Mouse (Mus musculus) embryonic facial prominence, embryonic 11.5 days (tissue): ENCODE results near the gene Retreg1. TPM values are rescaled to one million over a fixed set of nuclear protein-coding genes. Genes with fewer than 3 reads are reported as not detected.

Source experiments
- ATAC-seq: fragments of 200-750 bp; cut with Nextera tagmentation; replicated peaks from 2 replicates; pipeline ENCODE4 v1.8.0; 2017; ENCODE audit warnings: low read depth; ENCODE audit not compliant: insufficient number of reproducible peaks, low FRiP score, low TSS enrichment
- DNase-seq: peaks from one replicate; pipeline ENCODE4 v3.0.0-alpha.2; 2015; ENCODE audit warnings: low spot score
- H3K27ac ChIP-seq: fragments of 300-500 bp; sonication (generic); replicated peaks from 2 replicates; pipeline ENCODE4 v1.5.1; 2014; ENCODE audit warnings: mild to moderate bottlenecking, low read depth, low read length, control low read depth
- H3K27me3 ChIP-seq: fragments of 300-500 bp; sonication (generic); 2 replicates; pipeline ENCODE4 v1.6.1; 2014; ENCODE audit warnings: mild to moderate bottlenecking, low read length, moderate library complexity, mixed read lengths; ENCODE audit not compliant: control insufficient read depth, insufficient read depth
- H3K36me3 ChIP-seq: fragments of 300-500 bp; sonication (generic); replicated peaks from 2 replicates; pipeline ENCODE4 v1.6.1; 2014; ENCODE audit warnings: low read depth, mild to moderate bottlenecking, low read length, moderate library complexity, mixed read lengths; ENCODE audit not compliant: control insufficient read depth, insufficient read depth
- H3K4me1 ChIP-seq: fragments of 300-500 bp; sonication (generic); 2 replicates; pipeline ENCODE4 v1.6.1; 2014; ENCODE audit warnings: low read length, mixed read lengths; ENCODE audit not compliant: control insufficient read depth, insufficient read depth
- H3K4me2 ChIP-seq: fragments of 300-500 bp; sonication (generic); 2 replicates; pipeline ENCODE4 v1.6.1; 2014; ENCODE audit warnings: low read depth, mild to moderate bottlenecking, control low read depth, low read length, moderate library complexity
- H3K4me3 ChIP-seq: fragments of 300-500 bp; sonication (generic); 2 replicates; pipeline ENCODE4 v1.5.1; 2014; ENCODE audit warnings: low read depth, low read length, control low read depth
- H3K9ac ChIP-seq: fragments of 300-500 bp; sonication (generic); replicated peaks from 2 replicates; pipeline ENCODE4 v1.6.1; 2014; ENCODE audit warnings: mild to moderate bottlenecking, control low read depth, low read length
- H3K9me3 ChIP-seq: fragments of 300-500 bp; sonication (generic); replicated peaks from 2 replicates; pipeline ENCODE4 v1.6.1; 2016; ENCODE audit warnings: mild to moderate bottlenecking, low read length, inconsistent platforms, mixed read lengths; ENCODE audit not compliant: control insufficient read depth
- WGBS: fragments of 180-500 bp; shearing (Covaris S2); extraction: QIAGEN DNeasy Blood & Tissue Kit; methylation state at CpG from one replicate; pipeline ENCODE4 v1.1.7; 2014; 5-methylcytosine and 5-hydroxymethylcytosine counted together
- polyA plus RNA-seq: library from polyadenylated mRNA; unstranded; fragments of >200 nt; fragmentation: Nextera tagmentation; extraction: Ambion mirVana; gene quantifications from 2 replicates; pipeline ENCODE4 v1.2.1, GENCODE M21; 2014

The Retreg1 gene
- polyA plus RNA-seq, 1 experiment from 2014 or later = 5.1 TPM

- peaks cover 20% of the 10 kb centered on the region for H3K36me3 ChIP-seq
- no peaks in the 10 kb centered on the region for H3K9me3 ChIP-seq
- WGBS = 86% methylated on average over 15 of the region's 15 CpGs
These were observed 39.9 kb upstream of the Retreg1 start for GRCm38 (mm10) chr15:25803111-25803510.

GRCm38 (mm10) chr15:25805336-25806110 is 37.5 kb upstream of the Retreg1 start:
- Histone ChIP-seq H3K36me3 (peaks cover 16% of the 10 kb centered on the region; the same call in 1 of the 2 replicates), H3K27me3 (no peaks in the 10 kb centered on the region), H3K27ac (no peak overlapping the region), H3K4me1 (no peaks in the 10 kb centered on the region), H3K4me3 (no peak overlapping the region), H3K9me3 (no peaks in the 10 kb centered on the region), H3K9ac (no peak overlapping the region), H3K4me2 (no peak overlapping the region)
- ATAC-seq (no peak; the same call in 1 of the 2 replicates), DNase-seq (peak; percentile 72)
- WGBS = 89% methylated on average over 21 of the region's 21 CpGs

More at GRCm38 (mm10) chr15:25803111-25803510, 39.9 kb upstream of the Retreg1 start:
- Histone ChIP-seq H3K27ac (no peak overlapping the region), H3K27me3 (no peaks in the 10 kb centered on the region), H3K4me1 (no peaks in the 10 kb centered on the region), H3K4me3 (no peak overlapping the region), H3K9ac (no peak overlapping the region), H3K4me2 (no peak overlapping the region)
- ATAC-seq (no peak), DNase-seq (no peak)

GRCm38 (mm10) chr15:25806363-25806762 is 36.6 kb upstream of the Retreg1 start:
- no peak overlapping the region for H3K9ac ChIP-seq
- ATAC-seq = no peak
- 91% methylated on average over 17 of the region's 17 CpGs for WGBS
- no peak overlapping the region for H3K4me2 ChIP-seq
- no peak for DNase-seq
- no peaks in the 10 kb centered on the region for H3K9me3 ChIP-seq
- H3K4me3 ChIP-seq = no peak overlapping the region
- no peaks in the 10 kb centered on the region for H3K4me1 ChIP-seq
- H3K36me3 ChIP-seq = peaks cover 17% of the 10 kb centered on the region
- H3K27me3 ChIP-seq = no peaks in the 10 kb centered on the region
- no peak overlapping the region for H3K27ac ChIP-seq

- Histone ChIP-seq H3K4me1 (no peaks in the 10 kb centered on the region), H3K36me3 (peaks cover 21% of the 10 kb centered on the region), H3K4me3 (no peak overlapping the region), H3K4me2 (no peak overlapping the region), H3K9ac (no peak overlapping the region), H3K27ac (no peak overlapping the region), H3K9me3 (no peaks in the 10 kb centered on the region), H3K27me3 (no peaks in the 10 kb centered on the region)
- WGBS = 94% methylated on average over 9 of the region's 9 CpGs
- no peak for ATAC-seq
- no peak for DNase-seq
These were observed 36.1 kb upstream of the Retreg1 start for GRCm38 (mm10) chr15:25806878-25807277.

- Histone ChIP-seq H3K4me1 (no peaks in the 10 kb centered on the region), H3K4me3 (no peak overlapping the region), H3K9ac (no peak overlapping the region), H3K27ac (no peak overlapping the region), H3K27me3 (no peaks in the 10 kb centered on the region), H3K9me3 (no peaks in the 10 kb centered on the region), H3K36me3 (peaks cover 15% of the 10 kb centered on the region), H3K4me2 (no peak overlapping the region)
- WGBS = 92% methylated on average over 20 of the region's 20 CpGs
- no peak for DNase-seq
- no peak for ATAC-seq
These were observed 34.1 kb upstream of the Retreg1 start for GRCm38 (mm10) chr15:25808677-25809460.

- Histone ChIP-seq H3K36me3 (peaks cover 15% of the 10 kb centered on the region), H3K4me1 (no peaks in the 10 kb centered on the region), H3K9me3 (no peaks in the 10 kb centered on the region), H3K4me2 (no peak overlapping the region), H3K27me3 (no peaks in the 10 kb centered on the region), H3K27ac (no peak overlapping the region), H3K4me3 (no peak overlapping the region), H3K9ac (no peak overlapping the region)
- DNase-seq (no peak), ATAC-seq (no peak)
- WGBS = 94% methylated on average over 6 of the region's 6 CpGs
These were observed 33.3 kb upstream of the Retreg1 start for GRCm38 (mm10) chr15:25809669-25810068.

- WGBS = 91% methylated on average over 11 of the region's 11 CpGs
- H3K9me3 ChIP-seq = no peaks in the 10 kb centered on the region
- no peak for ATAC-seq
- DNase-seq = no peak
- H3K9ac ChIP-seq = no peak overlapping the region
- H3K27ac ChIP-seq = no peak overlapping the region
- no peak overlapping the region for H3K4me2 ChIP-seq
- H3K4me1 ChIP-seq = no peaks in the 10 kb centered on the region
- H3K27me3 ChIP-seq = no peaks in the 10 kb centered on the region
- peaks cover 15% of the 10 kb centered on the region for H3K36me3 ChIP-seq
- no peak overlapping the region for H3K4me3 ChIP-seq
These were observed 31.1 kb upstream of the Retreg1 start for GRCm38 (mm10) chr15:25811834-25812250.

GRCm38 (mm10) chr15:25812479-25812878 is 30.5 kb upstream of the Retreg1 start:
- no peaks in the 10 kb centered on the region for H3K4me1 ChIP-seq
- ATAC-seq = no peak
- no peak overlapping the region for H3K4me2 ChIP-seq
- no peaks in the 10 kb centered on the region for H3K27me3 ChIP-seq
- no peak overlapping the region for H3K9ac ChIP-seq
- no peak overlapping the region for H3K27ac ChIP-seq
- 82% methylated on average over 12 of the region's 12 CpGs for WGBS
- H3K9me3 ChIP-seq = no peaks in the 10 kb centered on the region
- H3K36me3 ChIP-seq = peaks cover 15% of the 10 kb centered on the region
- no peak for DNase-seq
- H3K4me3 ChIP-seq = no peak overlapping the region
